Mouse (Mus musculus) ES-Bruce4 (cell line): ENCODE results near the gene Heatr4. TPM values are rescaled to one million over a fixed set of nuclear protein-coding genes. Genes with fewer than 3 reads are reported as not detected.
"Not testable (repeated sequence)": the region's sequence is repeated elsewhere in the genome, so short reads cannot be mapped to it uniquely, and the experiment has no call there.

Experiments
- H3K27ac ChIP-seq: 2 replicates; pipeline ENCODE4 v1.5.1; 2012; ENCODE audit warnings: low read length, inconsistent platforms; ENCODE audit not compliant: insufficient read depth
- H3K27me3 ChIP-seq: 2 replicates; pipeline ENCODE4 v1.6.1; 2012; ENCODE audit warnings: mild to moderate bottlenecking, low read length, inconsistent platforms; ENCODE audit not compliant: control insufficient read depth, poor library complexity, insufficient read depth, severe bottlenecking
- H3K36me3 ChIP-seq: 2 replicates; pipeline ENCODE4 v1.6.1; 2012; ENCODE audit warnings: inconsistent platforms, mild to moderate bottlenecking, low read length, moderate library complexity; ENCODE audit not compliant: control insufficient read depth, poor library complexity, insufficient read depth, severe bottlenecking
- H3K4me1 ChIP-seq: one replicate; pipeline ENCODE4 v1.8.1; 2011; ENCODE audit warnings: low read length; ENCODE audit not compliant: control insufficient read depth, insufficient read depth
- H3K4me3 ChIP-seq: 2 replicates; pipeline ENCODE4 v1.5.1; 2011; ENCODE audit warnings: low read depth, mild to moderate bottlenecking, low read length
- H3K9ac ChIP-seq: 2 replicates; pipeline ENCODE4 v1.6.1; 2012; ENCODE audit warnings: low read depth, mild to moderate bottlenecking, inconsistent platforms; ENCODE audit not compliant: poor library complexity, severe bottlenecking
- H3K9me3 ChIP-seq: replicated peaks from 2 replicates; pipeline ENCODE4 v1.6.1; 2012; ENCODE audit warnings: mild to moderate bottlenecking, low read length, inconsistent platforms; ENCODE audit not compliant: control insufficient read depth, poor library complexity, insufficient read depth, severe bottlenecking
- CTCF ChIP-seq: IDR thresholded peaks from one replicate; pipeline ENCODE4 v1.8.1; 2011; ENCODE audit warnings: low read depth, low read length
- EP300 ChIP-seq: IDR thresholded peaks from 2 replicates; pipeline ENCODE4 v1.6.1; 2011; ENCODE audit warnings: low read depth, low read length; ENCODE audit not compliant: insufficient read depth
- POLR2A ChIP-seq: IDR thresholded peaks from one replicate; pipeline ENCODE4 v1.8.1; 2011; ENCODE audit warnings: low read length; ENCODE audit not compliant: insufficient read depth
- polyA plus RNA-seq: library from polyadenylated mRNA; stranded (reverse); fragments of >200 nt; gene quantifications from 2 replicates; pipeline ENCODE4 v1.2.4, GENCODE M21; 2011; ENCODE audit warnings: low read depth; ENCODE audit not compliant: missing spikeins, insufficient read depth, insufficient read length

Heatr4 gene
- polyA plus RNA-seq, 1 experiment, result not detected

DNA sequence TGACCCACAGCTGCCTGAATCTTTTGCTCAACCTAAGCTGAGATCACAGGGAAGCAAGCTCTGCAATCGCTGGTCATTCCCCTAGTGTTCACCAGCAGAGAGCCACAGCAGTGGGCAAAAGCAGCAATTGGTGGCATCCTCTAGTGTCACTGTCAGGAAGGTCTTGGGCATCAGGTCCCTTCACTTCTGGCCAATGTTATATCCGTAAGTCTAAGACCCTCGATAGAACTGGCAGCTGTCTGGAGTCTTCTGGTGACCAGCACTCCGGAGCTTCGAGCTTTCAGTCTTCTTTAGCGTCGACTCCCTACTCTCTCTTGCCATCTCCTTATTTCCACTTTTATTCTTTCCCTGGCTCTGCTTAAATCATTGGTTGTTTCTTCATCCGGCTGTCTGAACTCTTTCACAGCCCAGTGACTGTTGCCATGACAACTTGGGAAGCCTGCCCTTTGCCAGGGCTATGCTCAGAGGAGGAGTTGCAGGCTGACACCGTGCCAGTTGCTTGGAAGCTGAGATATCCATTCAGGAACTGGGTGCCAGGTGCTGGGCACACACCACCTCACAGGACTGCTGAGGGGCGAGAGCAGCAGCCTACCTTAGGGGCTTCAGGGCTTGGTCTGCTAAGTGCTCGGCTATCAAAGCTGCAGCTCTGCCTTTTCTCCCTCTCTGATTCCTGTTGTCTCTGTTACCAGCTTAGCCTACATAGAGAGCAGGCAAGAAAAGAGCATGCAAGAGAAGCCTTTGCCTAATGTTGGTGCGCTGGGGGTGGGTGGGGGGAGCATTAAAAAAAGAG, 26.8 kb upstream of the Heatr4 start:
- TF ChIP-seq CTCF (no peak), POLR2A (no peak), EP300 (no peak)
- H3K27me3 ChIP-seq, result peaks cover 4% of the 10 kb centered on the region; the same call in 1 of the 2 replicates
- no peaks in the 10 kb centered on the region; the same call in 1 of the 2 replicates for H3K9me3 ChIP-seq
- no peak overlapping the region for H3K9ac ChIP-seq
- H3K4me1 ChIP-seq, result peaks cover 1% of the 10 kb centered on the region
- no peak overlapping the region for H3K4me3 ChIP-seq
- no peak overlapping the region for H3K27ac ChIP-seq
- H3K36me3 ChIP-seq, result no peaks in the 10 kb centered on the region

DNA sequence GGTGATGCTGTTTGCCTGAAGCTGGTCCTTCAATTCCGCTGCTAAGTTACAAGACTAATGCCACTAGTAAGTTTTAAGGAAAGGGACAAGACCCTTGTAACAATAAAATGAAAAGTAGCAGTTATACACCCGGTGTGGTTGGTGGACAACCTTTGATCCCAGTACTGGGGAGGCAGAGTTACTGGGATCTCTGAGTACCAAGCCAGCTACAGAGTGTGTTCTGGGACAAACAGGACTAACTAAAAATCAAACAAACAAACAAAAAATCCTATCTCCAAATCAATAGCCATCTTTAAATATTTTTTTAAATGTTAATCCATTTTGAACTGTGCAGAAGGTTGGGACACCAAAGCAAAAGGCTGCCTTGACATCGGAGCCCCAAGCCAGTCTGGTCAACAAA, 25.5 kb upstream of the Heatr4 start:
- Histone ChIP-seq H3K4me3 (peak overlapping the region; percentile 51), H3K36me3 (no peaks in the 10 kb centered on the region), H3K4me1 (no peaks in the 10 kb centered on the region), H3K9me3 (no peaks in the 10 kb centered on the region; the same call in 1 of the 2 replicates), H3K9ac (peak overlapping the region; percentile 67; the same call in 1 of the 2 replicates), H3K27ac (no peak overlapping the region), H3K27me3 (peaks cover 4% of the 10 kb centered on the region; the same call in 1 of the 2 replicates)
- TF ChIP-seq POLR2A, result no peak

DNA sequence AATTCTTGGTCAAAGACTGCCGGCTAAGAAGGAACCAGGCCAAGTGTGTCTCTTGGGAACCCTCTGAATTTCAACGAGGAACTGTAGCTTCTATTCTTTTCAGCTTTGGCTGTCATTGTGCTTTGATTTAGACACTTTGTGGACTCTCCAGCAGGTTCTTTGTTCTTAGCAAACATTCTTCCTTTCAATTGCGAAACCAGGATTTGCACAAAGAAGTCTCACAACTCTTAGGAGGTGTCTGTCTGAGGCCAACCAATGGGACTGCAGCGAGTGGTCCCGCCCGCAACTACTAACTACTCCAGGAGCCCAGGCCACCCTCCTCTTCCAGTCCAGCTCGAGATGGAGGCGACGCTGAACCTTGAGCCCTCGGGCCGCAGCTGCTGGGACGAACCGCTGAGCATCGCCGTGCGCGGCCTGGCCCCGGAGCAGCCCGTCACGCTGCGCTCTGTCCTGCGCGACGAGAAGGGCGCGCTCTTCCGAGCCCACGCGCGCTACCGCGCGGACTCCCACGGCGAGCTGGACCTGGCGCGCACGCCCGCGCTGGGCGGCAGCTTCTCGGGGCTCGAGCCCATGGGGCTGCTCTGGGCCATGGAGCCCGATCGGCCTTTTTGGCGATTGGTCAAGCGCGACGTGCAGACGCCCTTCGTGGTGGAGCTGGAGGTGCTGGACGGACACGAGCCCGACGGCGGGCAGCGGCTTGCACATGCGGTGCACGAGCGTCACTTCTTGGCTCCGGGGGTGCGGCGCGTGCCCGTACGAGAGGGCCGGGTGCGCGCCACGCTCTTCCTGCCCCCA, 24.7 kb upstream of the Heatr4 start, which contains the start of gene Acot1:
Gene Acot1 (plus strand): TSS at position 320 of the 795 bp plus-strand sequence.
- not testable (repeated sequence) for H3K27me3 ChIP-seq, H3K9me3 ChIP-seq, H3K36me3 ChIP-seq, H3K4me1 ChIP-seq
- Histone ChIP-seq H3K27ac (peak within 1 kb of the TSS; percentile 64), H3K4me3 (peak within 1 kb of the TSS; percentile 51), H3K9ac (peak within 1 kb of the TSS; percentile 67; the same call in 1 of the 2 replicates)

DNA sequence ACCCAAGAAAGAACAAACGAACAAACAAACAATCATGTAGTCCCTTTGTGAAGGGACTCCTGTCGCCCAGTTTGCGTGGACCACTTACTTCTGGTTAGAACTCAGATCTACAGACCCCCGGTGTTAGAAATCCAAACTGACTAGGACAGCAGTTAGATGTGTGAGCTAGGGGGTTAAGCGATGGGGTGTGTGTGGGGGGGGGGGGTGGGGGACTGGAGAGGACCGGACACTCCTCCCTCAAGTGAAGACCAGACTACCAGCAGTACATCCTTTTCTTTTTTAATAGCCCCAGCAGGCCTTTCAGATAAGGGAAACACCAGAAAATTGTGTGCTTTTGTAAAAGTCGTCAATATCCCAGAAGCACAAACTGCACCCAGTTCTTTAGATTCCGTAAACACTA, 24.1 kb upstream of the Heatr4 start:
- H3K9me3 ChIP-seq, result peaks cover 2% of the 10 kb centered on the region; the same call in 1 of the 2 replicates
- no peaks in the 10 kb centered on the region for H3K36me3 ChIP-seq
- H3K27me3 ChIP-seq, result peaks cover 4% of the 10 kb centered on the region; the same call in 1 of the 2 replicates
- no peaks in the 10 kb centered on the region for H3K4me1 ChIP-seq
- H3K27ac ChIP-seq, result peak overlapping the region; percentile 64
- no peak for TF ChIP-seq EP300
- no peak for TF ChIP-seq CTCF
- TF ChIP-seq POLR2A, result no peak
- no peak overlapping the region for H3K9ac ChIP-seq
- no peak overlapping the region for H3K4me3 ChIP-seq

DNA sequence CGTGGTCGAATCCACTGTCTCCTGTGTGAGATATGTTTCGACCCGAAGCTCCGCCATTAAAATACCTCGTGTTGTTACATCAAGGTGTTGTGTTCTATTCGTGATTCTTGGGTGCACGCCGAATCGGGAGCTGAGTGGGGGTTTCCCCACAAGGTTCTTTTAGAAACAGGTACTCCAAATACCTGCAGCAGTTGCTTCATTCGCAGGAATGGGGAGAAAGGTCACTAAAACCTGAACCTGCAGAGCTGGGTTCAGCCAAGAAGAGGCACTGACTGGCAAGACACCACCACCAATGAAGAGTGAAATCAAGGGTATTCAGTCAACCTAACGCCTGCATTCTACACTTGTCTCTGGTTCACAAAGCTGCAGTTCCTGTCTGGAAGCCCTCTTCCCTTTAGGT, 23.6 kb upstream of the Heatr4 start:
- Histone ChIP-seq H3K9me3 (peaks cover 2% of the 10 kb centered on the region; the same call in 1 of the 2 replicates), H3K36me3 (no peaks in the 10 kb centered on the region), H3K4me3 (no peak overlapping the region), H3K9ac (no peak overlapping the region), H3K4me1 (no peaks in the 10 kb centered on the region), H3K27ac (peak overlapping the region; percentile 52; the same call in 1 of the 2 replicates), H3K27me3 (peaks cover 4% of the 10 kb centered on the region; the same call in 1 of the 2 replicates)
- TF ChIP-seq POLR2A, result no peak
- no peak for TF ChIP-seq EP300
- no peak for TF ChIP-seq CTCF

DNA sequence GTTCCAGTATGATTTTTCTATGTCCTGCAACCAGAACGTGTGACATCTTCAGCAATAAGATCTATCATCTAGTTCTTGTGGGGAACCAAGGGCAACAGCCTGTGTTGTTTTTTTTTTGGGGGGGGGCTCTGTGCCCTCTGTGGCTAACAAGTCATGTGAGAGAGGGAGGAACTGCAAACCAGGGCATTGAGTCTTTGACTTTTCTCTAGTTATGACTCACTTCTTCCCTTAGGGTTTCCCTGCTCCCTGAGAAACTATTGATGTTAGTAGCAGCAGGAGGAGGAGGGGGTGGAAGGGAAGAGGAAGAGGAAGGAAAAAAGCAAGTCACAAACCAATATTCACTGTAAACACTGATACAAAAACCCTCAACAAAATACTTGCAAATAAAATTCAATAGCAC, 19.2 kb upstream of the Heatr4 start:
- H3K36me3 ChIP-seq, result no peaks in the 10 kb centered on the region
- no peaks in the 10 kb centered on the region; the same call in 1 of the 2 replicates for H3K27me3 ChIP-seq
- H3K4me1 ChIP-seq, result no peaks in the 10 kb centered on the region
- no peak overlapping the region for H3K27ac ChIP-seq
- H3K9me3 ChIP-seq, result peaks cover 14% of the 10 kb centered on the region
- H3K9ac ChIP-seq, result no peak overlapping the region
- no peak overlapping the region for H3K4me3 ChIP-seq
- no peak for TF ChIP-seq POLR2A
- no peak for TF ChIP-seq CTCF
- no peak for TF ChIP-seq EP300
